Mouse (Mus musculus): ENCODE measurements around the gene Pacrg. TPM values are rescaled to one million over a fixed set of nuclear protein-coding genes. Genes with fewer than 3 reads are reported as not detected.

Gene Pacrg
- total and polyA plus RNA-seq, 2 experiments: not detected

GRCm38 (mm10) chr17:10439815-10440214 lies 400.3 kb downstream of the Pacrg start:
- Histone ChIP-seq H3K4me1 (ENCODE audit: control insufficient read depth, insufficient read depth, low read length) (no peaks in the 10 kb centered on the region), H3K9ac (ENCODE audit: low read depth, low read length) (no peak overlapping the region), H3K27me3 (ENCODE audit: control insufficient read depth, insufficient read depth, low read length) (no peaks in the 10 kb centered on the region; the same call in 1 of the 2 replicates), H3K4me3 (ENCODE audit: insufficient read depth, low read depth, low read length) (no peak overlapping the region), H3K79me2 (ENCODE audit: control insufficient read depth, insufficient read depth, low read length) (no peaks in the 10 kb centered on the region), H3K27ac (replicated peaks; ENCODE audit: insufficient read depth, low read depth, low read length) (no peak overlapping the region), H3K36me3 (ENCODE audit: control insufficient read depth, insufficient read depth, low read length) (no peaks in the 10 kb centered on the region)
- DNase-seq (ENCODE audit: extremely low read depth, low read depth, low spot score): no peak
- TF ChIP-seq POLR2A (IDR thresholded peaks at IDR 0.05; ENCODE audit: extremely low read depth, insufficient read depth, low read length): no peak
- no peak for TF ChIP-seq CTCF (IDR thresholded peaks at IDR 0.05; ENCODE audit: low read depth, low read length)
- WGBS: 89% methylated on average over 8 of the region's 8 CpGs

- 65% methylated on average over 1 of the region's 1 CpGs for WGBS
- DNase-seq (ENCODE audit: extremely low read depth, low read depth, low spot score): no peak
- Histone ChIP-seq H3K4me1 (ENCODE audit: control insufficient read depth, insufficient read depth, low read length) (no peaks in the 10 kb centered on the region), H3K36me3 (ENCODE audit: control insufficient read depth, insufficient read depth, low read length) (no peaks in the 10 kb centered on the region), H3K4me3 (ENCODE audit: insufficient read depth, low read depth, low read length) (no peak overlapping the region), H3K9ac (ENCODE audit: low read depth, low read length) (no peak overlapping the region), H3K27ac (replicated peaks; ENCODE audit: insufficient read depth, low read depth, low read length) (no peak overlapping the region), H3K79me2 (ENCODE audit: control insufficient read depth, insufficient read depth, low read length) (no peaks in the 10 kb centered on the region), H3K27me3 (ENCODE audit: control insufficient read depth, insufficient read depth, low read length) (no peaks in the 10 kb centered on the region; the same call in 1 of the 2 replicates)
- TF ChIP-seq POLR2A (IDR thresholded peaks at IDR 0.05; ENCODE audit: extremely low read depth, insufficient read depth, low read length): no peak
- no peak for TF ChIP-seq CTCF (IDR thresholded peaks at IDR 0.05; ENCODE audit: low read depth, low read length)
Measured at GRCm38 (mm10) chr17:10434867-10435266, 405.2 kb downstream of the Pacrg start.

- H3K4me1 ChIP-seq (ENCODE audit: control insufficient read depth, insufficient read depth, low read length): no peaks in the 10 kb centered on the region
- no peaks in the 10 kb centered on the region; the same call in 1 of the 2 replicates for H3K27me3 ChIP-seq (ENCODE audit: control insufficient read depth, insufficient read depth, low read length)
- no peak overlapping the region for H3K9ac ChIP-seq (ENCODE audit: low read depth, low read length)
- no peak overlapping the region for H3K4me3 ChIP-seq (ENCODE audit: insufficient read depth, low read depth, low read length)
- DNase-seq (ENCODE audit: extremely low read depth, low read depth, low spot score): no peak
- no peaks in the 10 kb centered on the region for H3K36me3 ChIP-seq (ENCODE audit: control insufficient read depth, insufficient read depth, low read length)
- no peaks in the 10 kb centered on the region for H3K79me2 ChIP-seq (ENCODE audit: control insufficient read depth, insufficient read depth, low read length)
- TF ChIP-seq POLR2A (IDR thresholded peaks at IDR 0.05; ENCODE audit: extremely low read depth, insufficient read depth, low read length): no peak
- no peak for TF ChIP-seq CTCF (IDR thresholded peaks at IDR 0.05; ENCODE audit: low read depth, low read length)
- no peak overlapping the region for H3K27ac ChIP-seq (replicated peaks; ENCODE audit: insufficient read depth, low read depth, low read length)
- 89% methylated on average over 7 of the region's 7 CpGs for WGBS
Measured at GRCm38 (mm10) chr17:10432525-10433180, 407.5 kb downstream of the Pacrg start.

GRCm38 (mm10) chr17:10431849-10432524 lies 408.1 kb downstream of the Pacrg start:
- Histone ChIP-seq H3K4me3 (ENCODE audit: insufficient read depth, low read depth, low read length) (no peak overlapping the region), H3K27ac (replicated peaks; ENCODE audit: insufficient read depth, low read depth, low read length) (no peak overlapping the region), H3K4me1 (ENCODE audit: control insufficient read depth, insufficient read depth, low read length) (no peaks in the 10 kb centered on the region), H3K9ac (ENCODE audit: low read depth, low read length) (no peak overlapping the region), H3K27me3 (ENCODE audit: control insufficient read depth, insufficient read depth, low read length) (no peaks in the 10 kb centered on the region; the same call in 1 of the 2 replicates), H3K36me3 (ENCODE audit: control insufficient read depth, insufficient read depth, low read length) (no peaks in the 10 kb centered on the region), H3K79me2 (ENCODE audit: control insufficient read depth, insufficient read depth, low read length) (no peaks in the 10 kb centered on the region)
- WGBS: 80% methylated on average over 6 of the region's 6 CpGs
- TF ChIP-seq POLR2A (IDR thresholded peaks at IDR 0.05; ENCODE audit: extremely low read depth, insufficient read depth, low read length): no peak
- TF ChIP-seq CTCF (IDR thresholded peaks at IDR 0.05; ENCODE audit: low read depth, low read length): no peak
- no peak for DNase-seq (ENCODE audit: extremely low read depth, low read depth, low spot score)

- H3K4me1 ChIP-seq (ENCODE audit: control insufficient read depth, insufficient read depth, low read length): no peaks in the 10 kb centered on the region
- no peaks in the 10 kb centered on the region for H3K27me3 ChIP-seq (ENCODE audit: control insufficient read depth, insufficient read depth, low read length)
- no peak overlapping the region for H3K4me3 ChIP-seq (ENCODE audit: insufficient read depth, low read depth, low read length)
- H3K9ac ChIP-seq (ENCODE audit: low read depth, low read length): no peak overlapping the region
- DNase-seq (ENCODE audit: extremely low read depth, low read depth, low spot score): no peak
- no peak overlapping the region for H3K27ac ChIP-seq (replicated peaks; ENCODE audit: insufficient read depth, low read depth, low read length)
- H3K36me3 ChIP-seq (ENCODE audit: control insufficient read depth, insufficient read depth, low read length): no peaks in the 10 kb centered on the region
- H3K79me2 ChIP-seq (ENCODE audit: control insufficient read depth, insufficient read depth, low read length): no peaks in the 10 kb centered on the region
- no peak for TF ChIP-seq POLR2A (IDR thresholded peaks at IDR 0.05; ENCODE audit: extremely low read depth, insufficient read depth, low read length)
- no peak for TF ChIP-seq CTCF (IDR thresholded peaks at IDR 0.05; ENCODE audit: low read depth, low read length)
- 81% methylated on average over 4 of the region's 4 CpGs for WGBS
Measured at GRCm38 (mm10) chr17:10430831-10431230, 409.3 kb downstream of the Pacrg start.

GRCm38 (mm10) chr17:10429406-10429805 lies 410.7 kb downstream of the Pacrg start:
- WGBS: 91% methylated on average over 11 of the region's 11 CpGs
- TF ChIP-seq POLR2A (IDR thresholded peaks at IDR 0.05; ENCODE audit: extremely low read depth, insufficient read depth, low read length) (no peak), CTCF (IDR thresholded peaks at IDR 0.05; ENCODE audit: low read depth, low read length) (no peak)
- no peaks in the 10 kb centered on the region for H3K36me3 ChIP-seq (ENCODE audit: control insufficient read depth, insufficient read depth, low read length)

More at GRCm38 (mm10) chr17:10429406-10429805, 410.7 kb downstream of the Pacrg start:
- Histone ChIP-seq H3K27ac (replicated peaks; ENCODE audit: insufficient read depth, low read depth, low read length) (no peak overlapping the region), H3K9ac (ENCODE audit: low read depth, low read length) (no peak overlapping the region), H3K4me3 (ENCODE audit: insufficient read depth, low read depth, low read length) (no peak overlapping the region), H3K27me3 (ENCODE audit: control insufficient read depth, insufficient read depth, low read length) (no peaks in the 10 kb centered on the region), H3K4me1 (ENCODE audit: control insufficient read depth, insufficient read depth, low read length) (no peaks in the 10 kb centered on the region), H3K79me2 (ENCODE audit: control insufficient read depth, insufficient read depth, low read length) (no peaks in the 10 kb centered on the region)
- DNase-seq (ENCODE audit: extremely low read depth, low read depth, low spot score): no peak

Measured in liver, adult 2 months (tissue).